In the genomic region with DNA sequence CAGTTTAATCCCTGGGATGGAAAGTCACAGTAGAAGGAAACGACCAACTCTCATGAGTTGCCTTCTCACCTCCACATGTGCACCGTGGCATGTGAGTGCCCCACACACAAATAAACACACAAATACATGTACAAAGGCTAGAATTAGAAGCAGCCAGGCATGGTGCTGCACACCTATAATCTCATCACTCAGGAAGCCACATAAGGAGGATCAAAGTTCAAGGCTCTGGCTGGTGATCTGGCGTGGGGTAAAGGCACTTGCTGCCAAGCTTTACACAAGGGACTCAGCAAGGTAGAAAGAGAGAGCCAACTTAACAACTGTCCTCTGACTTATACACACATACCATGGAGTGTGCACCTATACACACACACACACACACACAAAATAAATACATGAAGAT, we compare ENCODE assay signal across 18 mouse cellular contexts.
"Had no signal": no experiment of that assay in that cellular context is flagged by ENCODE, and none has a peak within 500 bp of the region (broad histone marks: within the 10 kb centered on the region; RNA-seq: fewer than 3 reads in every experiment).

No protein-coding gene starts in this region.

- H3K4me2 ChIP-seq: lung, embryonic 15.5 days; midbrain, embryonic 12.5 days; neural tube, embryonic 12.5 days; stomach, embryonic 15.5 days had no signal

- H3K27ac ChIP-seq: macrophage; midbrain, embryonic 12.5 days; neural tube, embryonic 12.5 days; stomach, embryonic 15.5 days; stomach, postnatal 0 days had no signal

- DNase-seq: liver, postnatal 0 days; lung, adult 2 months; lung, postnatal 14 days; lung, postnatal 36 days; midbrain, embryonic 14.5 days; right cerebral cortex, postnatal 14 days; thymus, adult 2 months; thymus, postnatal 25 days; thymus, postnatal 4 days had no signal

- H3K9ac ChIP-seq: liver, postnatal 0 days; lung, embryonic 15.5 days; midbrain, embryonic 12.5 days; neural tube, embryonic 12.5 days; stomach, embryonic 15.5 days had no signal

- H3K4me3 ChIP-seq: lung, embryonic 15.5 days; megakaryocyte, embryonic 14.5 days; midbrain, embryonic 12.5 days; neural tube, embryonic 12.5 days; stomach, embryonic 15.5 days had no signal

- ATAC-seq: liver, postnatal 0 days; lung, postnatal 0 days; midbrain, embryonic 16.5 days had no signal

- H3K36me3 ChIP-seq: lung, embryonic 15.5 days; stomach, embryonic 15.5 days had no signal

- H3K9me3 ChIP-seq: lung, embryonic 15.5 days; megakaryocyte, embryonic 14.5 days; midbrain, embryonic 12.5 days; neural tube, embryonic 12.5 days; stomach, embryonic 15.5 days had no signal

- H3K27me3 ChIP-seq: lung, embryonic 15.5 days; neural tube, embryonic 12.5 days; stomach, embryonic 15.5 days had no signal
